Mouse (Mus musculus) ES-Bruce4 (cell line): Measurements from ENCODE around the gene Psma6.

Source experiments
- CTCF ChIP-seq: IDR thresholded peaks from one replicate; pipeline ENCODE4 v1.8.1; 2011; ENCODE audit warnings: low read depth, low read length
- POLR2A ChIP-seq: IDR thresholded peaks from one replicate; pipeline ENCODE4 v1.8.1; 2011; ENCODE audit warnings: low read length; ENCODE audit not compliant: insufficient read depth

DNA sequence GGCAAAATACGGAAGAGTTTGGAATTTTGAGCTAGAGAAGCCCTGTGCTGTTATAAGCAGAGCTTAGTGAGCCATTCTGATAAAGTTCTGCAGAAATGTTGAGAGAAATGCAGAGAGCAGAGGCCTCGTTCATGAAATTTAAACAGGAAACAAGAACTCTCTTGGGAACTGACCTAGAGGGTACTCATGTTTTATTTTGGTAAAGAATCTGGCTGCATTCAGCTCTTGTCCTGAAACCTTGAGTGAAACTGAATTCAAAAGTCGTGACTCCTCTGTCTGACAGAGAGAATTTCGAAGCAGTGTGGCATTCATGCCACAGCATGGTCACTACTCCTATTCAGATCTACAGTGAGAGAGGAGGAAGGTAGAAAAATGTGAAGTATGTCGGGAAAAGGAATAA lies 68.8 kb downstream of the Psma6 start:
- no peak for TF ChIP-seq CTCF
- no peak for TF ChIP-seq POLR2A
